11 mouse cellular contexts compared by ENCODE assay signal in the genomic region with DNA sequence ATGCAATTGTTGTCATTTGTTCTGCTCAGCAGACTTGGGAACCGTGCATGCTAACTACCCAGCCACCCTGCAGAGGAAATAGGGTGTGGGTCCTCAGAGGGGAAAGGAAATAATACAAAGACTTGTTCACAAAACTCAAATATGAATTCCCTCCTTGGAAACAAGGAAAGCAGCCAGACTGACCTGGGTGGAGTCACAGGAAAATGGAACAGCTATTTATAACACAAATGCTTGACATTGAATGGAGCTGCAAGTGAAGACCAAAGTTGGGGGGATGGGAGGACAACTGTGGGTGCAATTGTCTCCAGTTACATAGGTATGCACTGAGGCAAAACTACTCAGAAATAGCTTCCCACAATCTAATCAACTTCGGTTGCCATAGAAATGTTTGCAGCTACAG.
A peak's percentile ranks its signal among the peaks of the same experiment; 100 is the strongest.
DNase-seq lines count a peak whose midpoint lies in the region; ATAC-seq lines count a peak whose summit lies in the region.
"Had no signal": no experiment of that assay in that cellular context is flagged by ENCODE, and none has a peak within 500 bp of the region (broad histone marks: within the 10 kb centered on the region; RNA-seq: fewer than 3 reads in every experiment).

No protein-coding gene starts in this region.

- H3K36me3 ChIP-seq in embryonic facial prominence, embryonic 14.5 days (ENCODE audit: control insufficient read depth, insufficient read depth, low read length): no peaks in the 10 kb centered on the region
- no peaks in the 10 kb centered on the region for H3K36me3 ChIP-seq in embryonic facial prominence, embryonic 10.5 days (replicated peaks)
- H3K36me3 ChIP-seq in kidney, embryonic 16.5 days (ENCODE audit: insufficient read depth, low read length): no peaks in the 10 kb centered on the region
- H3K36me3 ChIP-seq: intestine, embryonic 15.5 days had no signal

- H3K27ac ChIP-seq in embryonic facial prominence, embryonic 14.5 days (replicated peaks; ENCODE audit: low read depth, low read length): no peak overlapping the region
- no peak overlapping the region for H3K27ac ChIP-seq in embryonic facial prominence, embryonic 10.5 days (replicated peaks)
- H3K27ac ChIP-seq in kidney, embryonic 16.5 days (ENCODE audit: low read length): no peak overlapping the region; the same call in 1 of the 2 replicates
- H3K27ac ChIP-seq: intestine, embryonic 15.5 days had no signal

- DNase-seq in embryonic facial prominence, embryonic 14.5 days (ENCODE audit: low spot score): peak; percentile 15
- no peak for DNase-seq in embryonic facial prominence, embryonic 10.5 days (ENCODE audit: low spot score)
- peak; percentile 13 to 35 for DNase-seq in kidney, adult 8-10 months
- DNase-seq in heart, postnatal 14 days: peak; percentile 48 to 52
- peak; percentile 60 for DNase-seq in lung, postnatal 10 days
- DNase-seq in layer of hippocampus, adult 11-12 months (ENCODE audit: low spot score): no peak
- no peak for DNase-seq in left cerebral cortex, postnatal 36 days (ENCODE audit: low spot score in 2 of 2)
- DNase-seq: cerebellum, postnatal 14 days; gastrocnemius, postnatal 10 days had no signal

- H3K4me2 ChIP-seq in embryonic facial prominence, embryonic 14.5 days (ENCODE audit: low read depth, low read length): no peak overlapping the region
- no peak overlapping the region for H3K4me2 ChIP-seq in kidney, embryonic 16.5 days (replicated peaks; ENCODE audit: low read depth, low read length)
- H3K4me2 ChIP-seq: intestine, embryonic 15.5 days had no signal

- WGBS in embryonic facial prominence, embryonic 14.5 days: 65% methylated on average over 2 of the region's 2 CpGs
- 62% methylated on average over 2 of the region's 2 CpGs for WGBS in embryonic facial prominence, embryonic 10.5 days
- WGBS in kidney, embryonic 16.5 days: 70% methylated on average over 2 of the region's 2 CpGs

- intact Hi-C loops in heart, postnatal 14 days (cut with DNase I): no loop called here
- intact Hi-C loops in left cerebral cortex, postnatal 36 days (cut with DNase I): no loop called here

- no peaks in the 10 kb centered on the region for H3K9me3 ChIP-seq in embryonic facial prominence, embryonic 14.5 days (ENCODE audit: control insufficient read depth, low read length)
- no peaks in the 10 kb centered on the region for H3K9me3 ChIP-seq in embryonic facial prominence, embryonic 10.5 days
- H3K9me3 ChIP-seq in kidney, embryonic 16.5 days (ENCODE audit: low read length): no peaks in the 10 kb centered on the region
- H3K9me3 ChIP-seq: intestine, embryonic 15.5 days had no signal

- H3K4me1 ChIP-seq in embryonic facial prominence, embryonic 14.5 days (ENCODE audit: control insufficient read depth, insufficient read depth, low read length): no peaks in the 10 kb centered on the region
- no peaks in the 10 kb centered on the region for H3K4me1 ChIP-seq in embryonic facial prominence, embryonic 10.5 days
- no peaks in the 10 kb centered on the region for H3K4me1 ChIP-seq in kidney, embryonic 16.5 days (ENCODE audit: insufficient read depth, low read length)
- H3K4me1 ChIP-seq: intestine, embryonic 15.5 days had no signal

- H3K9ac ChIP-seq in embryonic facial prominence, embryonic 14.5 days (ENCODE audit: low read depth, low read length): no peak overlapping the region
- H3K9ac ChIP-seq in kidney, embryonic 16.5 days (replicated peaks; ENCODE audit: low read length): no peak overlapping the region
- H3K9ac ChIP-seq: intestine, embryonic 15.5 days had no signal

- no peak overlapping the region for H3K4me3 ChIP-seq in embryonic facial prominence, embryonic 14.5 days (ENCODE audit: low read depth, low read length)
- H3K4me3 ChIP-seq in embryonic facial prominence, embryonic 10.5 days: no peak overlapping the region
- no peak overlapping the region for H3K4me3 ChIP-seq in kidney, embryonic 16.5 days (ENCODE audit: low read length)
- H3K4me3 ChIP-seq: intestine, embryonic 15.5 days had no signal

- H3K27me3 ChIP-seq in embryonic facial prominence, embryonic 14.5 days (replicated peaks; ENCODE audit: control insufficient read depth, insufficient read depth, low read length): no peaks in the 10 kb centered on the region
- no peaks in the 10 kb centered on the region for H3K27me3 ChIP-seq in embryonic facial prominence, embryonic 10.5 days (replicated peaks; ENCODE audit: low read depth, poor library complexity, severe bottlenecking)
- H3K27me3 ChIP-seq in kidney, embryonic 16.5 days (ENCODE audit: insufficient read depth, low read length): no peaks in the 10 kb centered on the region
- H3K27me3 ChIP-seq: intestine, embryonic 15.5 days had no signal

- ATAC-seq in embryonic facial prominence, embryonic 14.5 days (ENCODE audit: low read depth): no peak
- no peak for ATAC-seq in kidney, embryonic 16.5 days (ENCODE audit: low FRiP score, low TSS enrichment)
- ATAC-seq: intestine, embryonic 15.5 days had no signal

Comparison
In these comparisons a context has a peak if more than half of its experiments do, and no peak if none do; other contexts are left out.
1. DNase-seq: peak in embryonic facial prominence, embryonic 14.5 days (single experiment), kidney, adult 8-10 months (2 of 2), heart, postnatal 14 days (2 of 2) and lung, postnatal 10 days (single experiment); none in embryonic facial prominence, embryonic 10.5 days (single experiment), layer of hippocampus, adult 11-12 months (single experiment) and left cerebral cortex, postnatal 36 days (0 of 2).